Mouse (Mus musculus) spleen, adult 2 months (tissue): ENCODE measurements around the gene Zmiz2. TPM values are rescaled to one million over a fixed set of nuclear protein-coding genes. Genes with fewer than 3 reads are reported as not detected.

Experiments used
- DNase-seq, 2 experiments: peaks; one replicate each; pipeline versions ENCODE4 v3.0.0 to v3.0.0-alpha.2; 2012 to 2021; ENCODE audit warnings: low spot score in 2 of 2, low read depth in 1 of 2
- H3K27ac ChIP-seq: fragments of 200-500 bp; 2 replicates; pipeline ENCODE4 v1.5.1; 2012; ENCODE audit warnings: low read length, inconsistent platforms; ENCODE audit not compliant: insufficient read depth
- H3K27me3 ChIP-seq: fragments of 200-500 bp; 2 replicates; pipeline ENCODE4 v1.6.1; 2012; ENCODE audit warnings: mild to moderate bottlenecking, moderate library complexity, low read length, inconsistent platforms; ENCODE audit not compliant: control insufficient read depth, insufficient read depth
- H3K36me3 ChIP-seq: fragments of 200-500 bp; 2 replicates; pipeline ENCODE4 v1.6.1; 2012; ENCODE audit warnings: mild to moderate bottlenecking, low read length, inconsistent platforms; ENCODE audit not compliant: control insufficient read depth, insufficient read depth
- H3K4me1 ChIP-seq: fragments of 200-500 bp; 2 replicates; pipeline ENCODE4 v1.6.1; 2011; ENCODE audit warnings: inconsistent platforms; ENCODE audit not compliant: control insufficient read depth, insufficient read depth, insufficient read length
- H3K4me3 ChIP-seq: fragments of 200-500 bp; 2 replicates; pipeline ENCODE4 v1.5.1; 2011; ENCODE audit warnings: mild to moderate bottlenecking, inconsistent platforms; ENCODE audit not compliant: insufficient read depth, insufficient read length; ENCODE audit errors: extremely low read depth
- CTCF ChIP-seq: fragments of 200-500 bp; IDR thresholded peaks from 2 replicates; pipeline ENCODE4 v1.5.1; 2011; ENCODE audit warnings: mild to moderate bottlenecking, inconsistent platforms; ENCODE audit not compliant: insufficient read depth, insufficient read length, insufficient replicate concordance; ENCODE audit errors: extremely low read depth
- POLR2A ChIP-seq: fragments of 200-500 bp; IDR thresholded peaks from 2 replicates; pipeline ENCODE4 v1.6.1; 2011; ENCODE audit warnings: low read depth, low read length, inconsistent platforms
- WGBS: fragments of 180-500 bp; shearing (Covaris S2); methylation state at CpG from one replicate; pipeline ENCODE4 v1.1.7; 2018; 5-methylcytosine and 5-hydroxymethylcytosine counted together
- polyA plus RNA-seq: library from polyadenylated mRNA; depleted of rRNA; stranded (reverse); fragments of >200 nt; gene quantifications from 2 replicates; pipeline ENCODE4 v1.2.3, GENCODE M21; 2012

Zmiz2 gene
- polyA plus RNA-seq, 1 experiment = 118 TPM

DNA sequence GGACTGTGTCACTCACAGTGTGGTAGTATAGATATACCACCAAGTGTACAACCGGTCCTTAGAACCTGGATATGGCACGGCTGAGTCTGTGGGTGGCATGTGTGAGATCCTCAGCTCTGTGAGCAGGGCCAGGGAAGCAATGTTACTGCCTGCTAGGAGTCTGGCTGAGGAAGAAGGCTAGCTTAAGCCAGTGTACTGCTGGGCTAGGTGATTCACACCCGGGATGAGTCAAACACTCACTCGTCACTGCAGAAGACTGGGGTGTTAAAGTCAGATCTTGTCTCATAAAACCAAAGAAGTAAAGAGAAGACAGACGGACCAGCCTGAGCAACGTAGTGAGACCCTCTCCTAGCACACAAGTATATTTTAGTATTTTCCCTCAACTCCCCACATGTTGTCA, 8.0 kb upstream of the Zmiz2 start:
- 88% methylated on average over 6 of the region's 6 CpGs for WGBS
- Histone ChIP-seq H3K27me3 (no peaks in the 10 kb centered on the region), H3K4me1 (no peaks in the 10 kb centered on the region), H3K27ac (no peak overlapping the region), H3K4me3 (no peak overlapping the region), H3K36me3 (no peaks in the 10 kb centered on the region)
- no peak for DNase-seq
- TF ChIP-seq CTCF (no peak), POLR2A (no peak)

DNA sequence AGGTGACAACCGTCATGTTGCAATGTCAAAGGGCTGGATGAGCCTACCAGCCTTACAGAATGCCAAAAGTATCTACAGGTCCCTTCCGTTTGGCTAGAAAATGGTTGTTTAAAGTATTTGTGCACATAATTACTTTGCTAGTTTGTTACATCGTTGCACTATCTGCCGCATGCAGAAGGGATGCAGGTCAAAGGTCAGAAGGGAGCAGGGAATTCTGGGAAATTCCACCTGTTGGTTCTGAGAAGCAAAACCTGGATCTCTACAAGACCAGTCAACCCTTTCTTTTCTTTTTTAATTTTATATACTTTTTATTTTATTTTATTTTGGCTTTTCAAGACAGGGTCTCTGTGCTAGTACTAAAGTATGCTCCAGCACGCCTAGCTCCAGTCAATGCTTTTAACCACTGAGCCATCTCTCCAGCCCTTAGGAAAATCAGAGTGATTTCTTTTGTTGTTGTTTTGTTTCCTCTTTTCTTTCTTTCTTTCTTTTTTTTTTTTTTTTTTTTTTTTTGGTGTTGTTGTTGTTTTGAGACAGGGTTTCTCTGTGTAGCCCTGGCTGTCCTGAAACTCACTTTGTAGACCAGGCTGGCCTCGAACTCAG, 648 bp upstream of the Zmiz2 start:
- H3K27ac ChIP-seq = peak overlapping the region; percentile 99
- no peak for DNase-seq
- 86% methylated on average over 6 of the region's 6 CpGs for WGBS
- 0 out of 2 replicates have a peak overlapping the region, but pooled peaks have one; percentile 86 for H3K4me3 ChIP-seq
- no peak for TF ChIP-seq CTCF
- no peaks in the 10 kb centered on the region for H3K27me3 ChIP-seq
- H3K4me1 ChIP-seq = peaks cover 19% of the 10 kb centered on the region; the same call in 1 of the 2 replicates
- no peaks in the 10 kb centered on the region for H3K36me3 ChIP-seq

DNA sequence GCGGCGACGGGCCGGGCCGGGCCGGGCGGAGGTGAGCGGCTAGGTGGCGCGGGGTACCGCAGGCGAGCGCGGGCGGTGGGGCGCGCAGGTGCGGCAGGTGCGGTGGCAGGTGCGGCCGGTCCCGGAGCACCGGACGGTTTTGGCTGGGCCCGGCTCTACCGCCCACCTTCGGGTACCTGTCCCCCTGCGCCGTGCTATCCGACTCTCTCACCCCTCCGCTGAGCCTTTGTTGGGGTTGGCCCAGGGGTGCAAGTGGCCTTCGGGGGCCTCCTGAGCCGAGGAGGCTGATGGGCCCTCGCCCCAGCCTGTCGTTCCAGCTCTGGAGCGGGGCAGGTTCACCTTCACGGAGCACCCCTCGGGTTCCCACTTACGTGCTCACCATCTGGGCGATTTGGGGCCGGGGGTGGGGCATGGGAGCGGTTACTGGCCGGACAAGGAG, 628 bp downstream of the Zmiz2 start:
- peak overlapping the region; percentile 74 for H3K27ac ChIP-seq
- H3K36me3 ChIP-seq = peaks cover 1% of the 10 kb centered on the region; the same call in 1 of the 2 replicates
- peaks cover 19% of the 10 kb centered on the region; the same call in 1 of the 2 replicates for H3K4me1 ChIP-seq
- peak in 1 of 2 experiments; percentile 26 for DNase-seq
- peak overlapping the region; percentile 95 for H3K4me3 ChIP-seq
- 1% methylated on average over 42 of the region's 43 CpGs for WGBS
- H3K27me3 ChIP-seq = no peaks in the 10 kb centered on the region
- TF ChIP-seq POLR2A (no peak), CTCF (no peak)

DNA sequence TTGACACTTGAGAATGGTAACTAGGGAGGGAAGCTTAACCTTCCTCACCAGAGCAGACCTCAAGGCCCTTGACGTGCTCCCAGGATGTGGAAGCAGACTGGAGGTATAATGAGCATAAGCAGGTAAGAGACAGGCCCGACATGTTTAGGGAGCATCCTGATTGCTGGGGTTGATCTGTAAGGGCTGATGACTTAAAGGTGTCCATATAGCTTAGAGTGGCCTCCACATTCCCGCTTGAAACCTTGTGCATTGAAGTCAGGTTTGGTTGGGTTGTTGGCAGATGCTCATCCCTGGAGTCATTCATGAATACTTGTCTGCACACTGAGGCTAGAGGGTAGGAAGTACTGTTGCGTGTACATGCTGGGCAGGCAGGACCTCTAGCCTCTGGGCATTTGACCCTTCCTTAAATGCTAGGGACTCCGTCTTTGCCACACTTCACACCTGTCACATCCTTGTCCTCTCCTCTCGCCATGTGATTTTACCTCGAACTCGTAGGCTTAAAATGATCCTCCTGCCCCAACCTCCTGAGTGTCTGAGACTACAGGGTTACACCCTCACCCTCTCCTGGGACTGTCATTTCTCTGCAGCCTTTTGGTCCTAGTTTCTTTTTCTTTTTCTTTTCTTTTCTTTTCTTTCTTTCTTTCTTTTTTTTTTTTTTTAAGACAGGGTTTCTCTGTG, 1.6 kb downstream of the Zmiz2 start:
- 73% methylated on average over 8 of the region's 8 CpGs for WGBS
- Histone ChIP-seq H3K27ac (peak overlapping the region; percentile 57), H3K4me1 (peaks cover 19% of the 10 kb centered on the region; the same call in 1 of the 2 replicates), H3K36me3 (peaks cover 10% of the 10 kb centered on the region), H3K27me3 (no peaks in the 10 kb centered on the region), H3K4me3 (peak overlapping the region; percentile 95; the same call in 1 of the 2 replicates)
- no peak for DNase-seq
- TF ChIP-seq CTCF (no peak), POLR2A (no peak)

DNA sequence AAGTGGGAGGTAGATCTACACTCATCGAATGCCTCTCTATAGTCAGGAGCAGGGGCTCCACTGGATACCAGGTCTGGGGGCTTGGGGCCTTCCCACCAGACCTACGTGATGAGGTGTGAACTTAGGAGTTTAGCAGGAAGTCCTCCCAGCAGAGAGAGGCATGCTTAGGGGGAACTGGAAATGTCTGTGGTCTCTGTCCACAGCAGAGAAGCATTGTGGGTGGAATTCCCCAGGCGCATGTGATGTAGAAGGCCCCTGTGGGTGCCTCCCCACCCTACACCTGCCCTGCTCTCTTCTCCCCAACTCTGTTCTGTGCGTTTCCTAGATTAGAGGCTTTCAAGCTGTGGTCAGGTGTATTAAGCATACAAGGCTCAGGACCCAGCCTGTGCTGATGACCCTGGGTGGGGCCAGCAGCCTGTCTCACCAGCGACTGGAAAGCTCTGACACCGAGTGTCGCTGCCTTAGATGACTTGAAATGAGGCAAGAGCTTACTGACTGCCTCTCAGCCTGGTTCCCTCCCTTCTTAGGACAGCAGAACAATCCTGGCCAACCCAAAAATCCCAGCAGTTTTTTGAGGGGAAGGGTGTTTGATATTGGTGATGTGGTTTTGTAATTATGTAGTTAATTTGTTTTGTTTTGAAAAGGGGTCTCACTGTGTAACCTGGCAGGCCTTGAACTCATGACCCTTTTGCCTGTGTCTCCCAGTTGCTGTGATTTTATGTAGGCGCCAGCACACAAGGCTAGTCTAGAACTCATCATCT, 2.8 kb downstream of the Zmiz2 start:
- peaks cover 20% of the 10 kb centered on the region for H3K36me3 ChIP-seq
- DNase-seq = peak; percentile 78 to 80
- no peaks in the 10 kb centered on the region for H3K27me3 ChIP-seq
- H3K4me3 ChIP-seq = peak overlapping the region; percentile 14; the same call in 1 of the 2 replicates
- WGBS = 37% methylated on average over 8 of the region's 8 CpGs
- peak overlapping the region; percentile 93 for H3K27ac ChIP-seq
- peaks cover 19% of the 10 kb centered on the region; the same call in 1 of the 2 replicates for H3K4me1 ChIP-seq
- TF ChIP-seq POLR2A (no peak; the same call in 1 of the 2 replicates), CTCF (no peak)

DNA sequence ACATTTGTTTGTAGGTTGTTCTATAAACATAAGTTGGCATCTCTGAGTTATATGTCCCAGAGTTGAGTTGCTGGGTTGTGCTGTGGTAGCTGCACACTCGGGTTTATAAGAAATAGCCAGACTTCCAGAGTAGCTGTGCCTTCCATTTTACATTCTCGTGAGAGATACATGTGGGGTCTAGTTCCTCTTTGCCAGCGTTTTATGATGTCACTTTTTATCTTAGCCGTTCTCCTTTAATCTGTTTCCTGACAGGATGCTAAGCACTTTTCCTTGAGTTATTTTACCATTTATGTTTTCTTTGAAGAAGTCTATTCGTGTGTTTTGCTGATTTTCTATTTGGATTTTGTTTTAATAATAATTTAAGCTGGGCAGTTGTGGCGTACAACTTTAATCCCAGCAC, 4.0 kb downstream of the Zmiz2 start:
- no peak for DNase-seq
- Histone ChIP-seq H3K4me3 (no peak overlapping the region), H3K27me3 (no peaks in the 10 kb centered on the region), H3K27ac (peak overlapping the region; percentile 50), H3K4me1 (peaks cover 19% of the 10 kb centered on the region; the same call in 1 of the 2 replicates), H3K36me3 (peaks cover 32% of the 10 kb centered on the region)
- WGBS = 43% methylated on average over 6 of the region's 6 CpGs
- no peak for TF ChIP-seq POLR2A
- no peak for TF ChIP-seq CTCF
